Mouse (Mus musculus): ENCODE measurements at regions not wholly inside any gene's neighbourhood (a gene's known extent, or its start where the extent isn't known, plus 50 kb on each side); places are given as distances from the start of the nearest gene placed in this dataset.
"Not testable (repeated sequence)": the region's sequence is repeated elsewhere in the genome, so short reads cannot be mapped to it uniquely, and the experiment has no call there.

- intact Hi-C loops (cut with DNase I): no loop called here
- DNase-seq (ENCODE audit: low spot score in 2 of 2): no peak
Observed at GRCm38 (mm10) chr5:14309981-14310380, 204.7 kb upstream of the Pclo start.

GRCm38 (mm10) chr5:14311729-14312128, 203.0 kb upstream of the Pclo start:
- intact Hi-C loops (cut with DNase I): no loop called here
- peak in 1 of 2 experiments; percentile 4 for DNase-seq (ENCODE audit: low spot score in 2 of 2)

GRCm38 (mm10) chr5:14320216-14320615, 194.5 kb upstream of the Pclo start:
- DNase-seq (ENCODE audit: low spot score in 2 of 2): peak; percentile 12 to 25
- intact Hi-C loops (cut with DNase I): no loop called here

GRCm38 (mm10) chr5:14322000-14322399, 192.7 kb upstream of the Pclo start:
- intact Hi-C loops (cut with DNase I): no loop called here
- DNase-seq (ENCODE audit: low spot score in 2 of 2): peak in 1 of 2 experiments; percentile 13

GRCm38 (mm10) chr5:14360446-14360845, 154.3 kb upstream of the Pclo start:
- intact Hi-C loops (cut with DNase I): no loop called here
- DNase-seq (ENCODE audit: low spot score in 2 of 2): no peak

GRCm38 (mm10) chr5:14389184-14389890, 125.4 kb upstream of the Pclo start:
- intact Hi-C loops (cut with DNase I): no loop called here
- DNase-seq (ENCODE audit: low spot score in 2 of 2): peak; percentile 72 to 84

- intact Hi-C loops (cut with DNase I): loop anchor here (5.0 kb wide), 1 partner anchor 416 kb away; no protein-coding TSS in a partner anchor
- DNase-seq (ENCODE audit: low spot score in 2 of 2): peak in 1 of 2 experiments; percentile 10
Observed at GRCm38 (mm10) chr5:14391793-14392192, 122.9 kb upstream of the Pclo start.

- intact Hi-C loops (cut with DNase I); DNase-seq (ENCODE audit: low spot score in 2 of 2): not testable (repeated sequence)
Observed at GRCm38 (mm10) chr5:14403381-14403780, 111.3 kb upstream of the Pclo start.

- intact Hi-C loops (cut with DNase I): no loop called here
Observed at GRCm38 (mm10) chr5:14404344-14404743, 110.4 kb upstream of the Pclo start.

GRCm38 (mm10) chr5:14415234-14415862, 99.4 kb upstream of the Pclo start:
- intact Hi-C loops (cut with DNase I): no loop called here
- peak; percentile 3 to 26 for DNase-seq (ENCODE audit: low spot score in 2 of 2)

More at GRCm38 (mm10) chr5:14404344-14404743, 110.4 kb upstream of the Pclo start:
- no peak for DNase-seq (ENCODE audit: low spot score in 2 of 2)

GRCm38 (mm10) chr5:14453082-14453481, 61.6 kb upstream of the Pclo start:
- DNase-seq (ENCODE audit: low spot score in 2 of 2): no peak
- intact Hi-C loops (cut with DNase I): no loop called here

All from left cerebral cortex, postnatal 14 days (tissue).